Mouse (Mus musculus): ENCODE data around the gene Fbxl18. TPM values are rescaled to one million over a fixed set of nuclear protein-coding genes. Genes with fewer than 3 reads are reported as not detected.
"Not testable (repeated sequence)": the region's sequence is repeated elsewhere in the genome, so short reads cannot be mapped to it uniquely, and the experiment has no call there.

Gene Fbxl18
- total RNA-seq, 2 experiments from 2014 or later = 1.4 to 8.3 TPM

GRCm38 (mm10) chr5:142837427-142837826, 57.8 kb downstream of the Fbxl18 start:
- ATAC-seq (replicated peaks; ENCODE audit: low FRiP score, poor library complexity, severe bottlenecking) = not testable (repeated sequence)

DNA sequence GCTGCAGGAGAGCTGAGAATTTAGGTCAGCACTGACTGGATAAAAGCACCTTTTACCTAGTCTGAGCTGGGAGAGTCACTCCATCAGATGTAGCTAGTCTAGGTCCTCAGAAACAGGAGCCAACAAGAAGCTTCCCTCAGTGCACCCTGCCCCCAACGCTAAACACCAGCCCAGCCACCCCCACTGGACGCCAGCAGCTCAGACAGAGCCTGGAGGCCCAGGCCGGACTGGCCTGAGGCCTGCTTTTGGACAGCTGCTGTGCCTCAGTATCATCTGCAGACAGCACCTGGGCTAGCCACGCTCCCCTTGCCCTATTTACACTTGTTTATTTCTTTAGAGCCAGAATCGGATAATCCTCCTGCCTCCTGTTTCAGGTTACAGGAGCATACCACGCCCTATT, 58.3 kb downstream of the Fbxl18 start:
- no peak for ATAC-seq (replicated peaks; ENCODE audit: low FRiP score, poor library complexity, severe bottlenecking)

GRCm38 (mm10) chr5:142833646-142834438, 61.4 kb downstream of the Fbxl18 start:
- 0 out of 2 replicates have a peak, but pooled peaks have one; percentile 43 for ATAC-seq (replicated peaks; ENCODE audit: low FRiP score, poor library complexity, severe bottlenecking)

- ATAC-seq (replicated peaks; ENCODE audit: low FRiP score, poor library complexity, severe bottlenecking) = no peak
Measured at GRCm38 (mm10) chr5:142826131-142826530, 69.1 kb downstream of the Fbxl18 start.

DNA sequence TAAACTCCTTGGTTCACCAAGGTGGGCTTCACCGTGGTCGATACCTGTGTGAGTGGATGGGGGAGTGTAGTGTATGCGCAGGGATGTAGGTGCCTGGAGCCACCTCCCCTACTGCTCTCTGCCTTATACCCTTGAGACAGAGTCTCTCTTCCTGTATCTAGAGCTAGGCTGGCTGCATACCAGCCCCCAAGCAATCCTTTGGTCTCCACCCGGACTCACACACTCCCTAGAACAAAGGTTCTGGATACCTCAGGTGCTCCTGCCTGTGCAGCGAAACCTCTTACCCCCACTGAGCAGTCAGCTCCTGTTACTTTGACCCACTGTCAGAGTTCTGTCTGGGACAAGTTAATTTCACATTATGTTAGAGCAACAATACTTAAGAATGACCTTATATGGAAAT, 69.6 kb downstream of the Fbxl18 start:
- no peak for ATAC-seq (replicated peaks; ENCODE audit: low FRiP score, poor library complexity, severe bottlenecking)

DNA sequence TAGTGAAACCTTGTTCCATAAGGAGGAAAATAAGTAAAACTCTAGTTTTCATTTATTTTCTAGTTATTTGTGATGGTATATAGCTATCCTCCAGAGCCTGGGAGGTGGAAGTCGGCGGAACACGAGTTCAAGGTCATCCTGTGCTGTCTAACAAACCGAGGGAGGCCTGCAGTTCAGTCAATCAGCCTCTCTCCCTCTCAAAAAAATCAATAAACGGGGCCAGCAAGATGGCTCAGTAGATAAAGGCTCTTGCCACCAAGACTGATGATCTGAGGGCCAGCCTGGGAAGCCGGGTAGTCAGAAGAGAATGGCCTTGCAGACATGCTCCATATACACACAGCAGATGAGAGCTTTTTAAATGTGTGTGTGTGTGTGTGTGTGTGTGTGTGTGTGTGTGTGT, 71.1 kb downstream of the Fbxl18 start:
- no peak for ATAC-seq (replicated peaks; ENCODE audit: low FRiP score, poor library complexity, severe bottlenecking)

DNA sequence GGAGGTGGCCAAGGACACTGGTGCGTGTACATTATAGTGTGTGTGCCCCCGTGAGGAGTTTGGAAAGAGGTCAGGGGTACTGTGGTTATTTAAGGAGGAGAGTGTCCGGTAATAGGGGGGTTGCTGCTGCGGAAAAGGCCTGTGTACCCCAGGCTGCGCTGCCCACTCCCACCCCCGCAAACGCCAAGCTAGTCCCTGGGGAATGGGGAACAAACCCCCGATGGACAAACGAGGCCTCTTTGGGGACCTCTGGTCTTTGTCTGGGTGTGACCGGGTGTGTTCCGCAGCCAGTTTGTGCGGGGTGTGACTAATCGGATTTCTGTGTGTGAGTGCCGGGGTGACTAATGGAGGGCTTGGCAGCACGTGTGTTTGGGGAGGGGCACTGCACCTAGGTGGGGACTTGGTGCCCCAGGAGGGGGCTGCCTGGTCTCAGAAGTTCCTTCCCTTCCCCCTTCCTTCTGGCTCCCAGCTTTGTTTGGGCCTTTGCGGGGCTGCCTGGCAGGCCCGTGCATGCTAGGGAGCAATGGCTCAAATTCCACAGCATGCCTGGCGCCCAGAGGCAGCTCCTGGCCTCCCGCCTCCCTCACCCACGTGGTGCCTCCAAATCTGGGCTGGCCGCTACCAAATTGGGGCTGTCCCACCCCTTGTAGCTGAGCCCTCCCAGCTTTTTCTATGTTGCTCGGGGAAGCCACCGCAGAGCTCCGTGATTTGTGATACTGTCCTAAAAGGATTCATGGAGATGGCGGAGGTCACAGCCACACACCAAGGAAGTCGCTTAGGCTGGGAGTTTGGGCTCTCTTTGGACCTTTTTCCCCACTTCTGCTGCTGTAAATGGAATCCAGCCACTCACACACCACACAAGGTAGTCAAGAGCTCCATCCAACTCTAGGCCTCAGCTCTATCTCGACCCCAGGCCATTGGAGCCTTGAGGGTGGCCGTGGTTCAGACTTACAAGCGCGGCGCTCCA, 71.8 kb downstream of the Fbxl18 start:
- 0 out of 2 replicates have a peak, but pooled peaks have one; percentile 41 for ATAC-seq (replicated peaks; ENCODE audit: low FRiP score, poor library complexity, severe bottlenecking)

GRCm38 (mm10) chr5:142822286-142823095, 72.7 kb downstream of the Fbxl18 start:
- ATAC-seq (replicated peaks; ENCODE audit: low FRiP score, poor library complexity, severe bottlenecking) = no peak

GRCm38 (mm10) chr5:142821974-142822285, 73.3 kb downstream of the Fbxl18 start:
- no peak for ATAC-seq (replicated peaks; ENCODE audit: low FRiP score, poor library complexity, severe bottlenecking)

DNA sequence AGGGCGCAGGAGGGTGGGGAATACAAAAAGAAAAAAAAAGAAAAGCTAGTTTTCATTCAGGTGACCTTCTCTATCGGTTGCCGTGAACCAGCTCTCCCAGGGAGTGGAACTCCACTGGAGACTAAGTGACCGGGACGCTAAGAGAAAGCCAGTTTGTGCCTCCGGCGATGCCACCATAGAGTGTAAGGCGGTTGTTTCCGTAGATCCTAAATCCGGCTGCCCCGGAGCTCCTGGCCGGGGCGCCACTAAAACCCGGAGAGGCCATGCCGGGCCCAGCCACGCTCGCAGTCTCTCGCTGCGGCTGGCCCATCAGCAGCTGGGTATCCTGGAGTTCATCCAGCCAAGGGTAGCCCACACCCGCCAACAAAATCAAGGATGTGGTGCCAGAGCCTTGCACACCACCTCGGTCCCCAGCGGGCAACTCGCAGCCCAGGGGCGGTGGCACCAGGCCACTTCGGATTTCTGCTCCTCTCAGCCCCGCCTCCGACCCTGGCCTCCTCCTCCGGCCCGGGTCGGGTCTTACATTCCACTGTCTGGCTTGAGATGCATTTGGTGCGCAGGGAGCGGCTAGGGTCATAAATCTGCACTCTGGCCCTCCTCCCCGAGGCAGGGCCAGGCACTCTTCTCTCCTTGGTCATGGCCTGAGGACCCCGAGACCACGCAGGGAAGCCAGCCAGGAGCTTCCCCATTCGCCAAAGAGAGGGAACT, 73.8 kb downstream of the Fbxl18 start:
- ATAC-seq (replicated peaks; ENCODE audit: low FRiP score, poor library complexity, severe bottlenecking) = no peak

DNA sequence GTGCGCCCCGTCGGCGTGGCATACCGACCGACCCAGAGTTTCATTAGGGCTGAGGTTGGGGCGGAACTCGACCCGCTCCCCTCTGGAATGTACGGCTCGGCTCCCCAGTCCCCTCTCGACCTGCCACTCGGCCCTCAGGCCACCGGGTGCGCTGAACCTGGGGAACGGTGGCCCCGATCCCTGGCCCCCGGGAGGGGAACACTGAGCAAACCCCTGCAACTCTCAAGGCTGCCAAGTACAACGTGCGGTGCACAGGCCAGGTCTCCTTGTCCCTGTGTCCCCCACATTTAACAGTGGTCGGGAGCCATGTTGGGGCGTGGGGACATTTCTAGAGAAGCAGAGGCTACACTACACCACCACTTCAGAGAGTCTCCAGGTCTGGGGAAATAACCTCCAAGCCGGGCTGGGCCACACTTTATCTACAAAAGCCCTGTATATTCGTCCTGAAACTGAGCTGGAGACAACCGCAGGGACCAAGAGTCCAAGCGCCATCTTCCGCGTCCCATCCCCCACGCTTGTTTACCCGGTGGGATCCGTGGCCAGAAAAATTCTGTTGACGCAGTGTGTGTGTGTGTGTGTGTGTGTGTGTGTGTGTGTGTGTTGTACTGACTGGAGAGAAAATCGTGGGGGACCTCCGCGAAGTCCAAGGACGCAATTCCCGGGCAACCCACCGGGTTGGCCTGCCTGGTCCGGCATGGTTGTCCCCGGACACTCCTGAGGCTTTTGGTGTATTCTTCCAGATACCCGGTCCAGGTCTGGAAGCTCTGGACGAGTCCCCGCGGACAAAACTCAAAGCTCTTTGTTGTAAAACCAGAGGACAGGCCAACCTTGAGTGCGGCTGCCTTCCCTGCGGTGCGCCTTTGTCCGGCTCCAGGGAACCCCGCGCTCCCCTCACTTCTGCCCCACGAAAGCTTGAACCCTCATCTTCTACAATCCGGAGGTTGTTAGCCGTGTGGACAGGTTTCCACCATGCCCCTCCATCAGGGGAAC, 74.7 kb downstream of the Fbxl18 start:
- no peak for ATAC-seq (replicated peaks; ENCODE audit: low FRiP score, poor library complexity, severe bottlenecking)

- no peak for ATAC-seq (replicated peaks; ENCODE audit: low FRiP score, poor library complexity, severe bottlenecking)
Measured at GRCm38 (mm10) chr5:142819385-142820275, 75.6 kb downstream of the Fbxl18 start.

DNA sequence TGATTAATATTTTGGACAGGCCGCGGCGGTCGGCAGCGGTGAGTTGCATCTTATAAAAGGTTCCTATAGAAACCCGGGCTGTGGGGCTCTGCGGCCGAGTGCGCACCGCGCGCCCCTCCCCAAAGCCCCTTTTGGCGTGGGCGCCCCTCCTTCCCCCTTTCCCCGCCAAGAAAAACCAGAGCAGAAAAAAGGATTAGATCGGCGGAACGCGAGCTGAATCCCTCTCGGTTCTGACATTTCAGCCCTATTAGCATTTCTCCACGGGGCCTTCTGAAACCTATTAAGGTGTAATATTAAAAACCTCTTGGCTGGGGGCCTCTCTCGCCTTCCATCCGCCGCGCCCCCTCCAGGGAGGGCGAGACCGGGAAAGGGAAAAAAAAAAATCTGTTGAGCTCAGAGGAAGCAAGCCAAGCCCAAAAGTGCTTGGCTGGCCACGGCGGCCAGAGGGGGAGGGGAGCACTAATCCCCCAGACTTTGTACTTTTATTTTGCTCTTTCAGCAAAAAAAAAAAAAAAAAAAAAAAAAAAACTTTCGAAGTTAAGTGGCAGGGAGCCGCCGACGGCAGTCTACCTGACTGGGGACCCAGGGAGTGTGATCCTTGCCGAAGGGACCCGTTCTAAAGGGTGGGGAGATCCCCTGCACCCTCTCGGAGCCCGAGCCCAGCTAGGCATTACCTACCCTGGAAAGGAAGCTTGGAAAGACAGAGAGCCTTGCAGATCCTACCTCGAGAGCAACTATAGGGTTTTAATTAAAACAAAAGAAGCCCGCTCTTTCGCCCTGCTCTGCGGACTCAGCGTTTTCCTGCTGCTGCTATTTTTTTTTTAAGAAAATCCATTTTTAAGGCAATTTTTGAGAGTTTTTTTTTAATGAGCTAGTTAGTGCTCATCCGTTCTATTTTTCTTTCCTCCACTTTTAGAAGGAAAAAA, 76.5 kb downstream of the Fbxl18 start:
- no peak for ATAC-seq (replicated peaks; ENCODE audit: low FRiP score, poor library complexity, severe bottlenecking)

DNA sequence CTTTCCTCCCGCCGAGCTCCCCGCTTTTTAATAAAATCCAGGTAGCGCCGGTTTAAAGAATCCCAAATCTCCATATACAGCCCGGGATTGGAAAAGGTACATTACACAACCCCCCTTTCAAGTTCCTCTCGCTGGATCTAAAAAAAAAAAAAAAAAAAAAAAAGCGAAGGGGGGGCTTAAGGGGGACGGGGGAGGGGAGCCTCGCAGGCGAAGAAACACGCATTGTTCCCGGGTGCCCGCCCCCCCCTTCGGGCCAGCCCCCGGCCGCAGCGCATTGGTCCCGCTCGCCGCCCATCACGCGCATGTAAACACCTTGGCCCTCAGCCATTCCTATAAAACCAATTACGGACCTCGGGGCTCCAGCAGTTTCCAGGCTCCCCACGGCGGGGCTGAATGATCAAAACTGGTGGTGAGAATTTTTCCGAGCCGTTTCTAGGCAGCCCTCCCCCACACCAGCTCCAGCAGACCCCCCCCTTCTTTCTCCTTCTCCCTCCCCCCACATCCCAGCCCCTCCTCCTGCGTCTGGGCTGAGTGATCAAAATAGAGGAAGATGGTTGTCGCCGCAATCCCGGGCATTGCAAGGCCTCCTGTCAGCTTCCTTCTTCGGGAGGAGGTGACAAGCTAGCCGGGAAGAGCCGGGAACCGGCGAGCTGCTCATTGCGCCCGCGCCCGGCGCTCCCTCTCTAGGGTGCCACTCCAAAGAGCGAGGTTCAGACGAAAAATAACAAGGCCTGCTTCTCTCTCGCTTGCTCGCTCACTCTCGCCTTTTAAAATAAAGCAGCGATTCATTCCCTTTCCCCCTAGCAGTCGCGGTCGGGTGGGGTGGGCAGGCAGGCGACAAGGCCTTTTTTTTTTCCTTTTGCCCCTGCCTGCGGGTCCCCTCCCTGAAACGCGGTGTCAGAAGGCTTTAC, 77.4 kb downstream of the Fbxl18 start, which contains the start of gene Tnrc18:
Tnrc18 (minus strand) TSS at position 139 of the 911 bp plus-strand sequence.
- no peak for ATAC-seq (replicated peaks; ENCODE audit: low FRiP score, poor library complexity, severe bottlenecking)
